Mouse (Mus musculus): ENCODE data around the gene Gorasp2.

Gene Gorasp2

GRCm38 (mm10) chr2:70742588-70742987 lies 81.2 kb downstream of the Gorasp2 start:
- no peak for DNase-seq (ENCODE audit: low spot score in 2 of 2)

- no peak for DNase-seq (ENCODE audit: low spot score in 2 of 2)
These were observed 90.3 kb downstream of the Gorasp2 start for GRCm38 (mm10) chr2:70751655-70752054.

- DNase-seq (ENCODE audit: low spot score in 2 of 2), result no peak
These were observed 90.8 kb downstream of the Gorasp2 start for GRCm38 (mm10) chr2:70752149-70752548.
